Mouse (Mus musculus) right cerebral cortex, postnatal 14 days (tissue): ENCODE results near the gene 4930572O03Rik.
"Not testable (repeated sequence)": the region's sequence is repeated elsewhere in the genome, so short reads cannot be mapped to it uniquely, and the experiment has no call there.

Source experiments
- DNase-seq: peaks from one replicate; pipeline ENCODE4 v3.0.0; 2022

4930572O03Rik gene

GRCm38 (mm10) chr5:15616195-15616594 lies 40.7 kb downstream of the 4930572O03Rik start:
- not testable (repeated sequence) for DNase-seq

- DNase-seq = not testable (repeated sequence)
Measured at GRCm38 (mm10) chr5:15610695-15611094, 46.2 kb downstream of the 4930572O03Rik start.

GRCm38 (mm10) chr5:15606677-15607076 lies 50.2 kb downstream of the 4930572O03Rik start:
- DNase-seq = not testable (repeated sequence)

- DNase-seq = not testable (repeated sequence)
Measured at GRCm38 (mm10) chr5:15603585-15603984, 53.3 kb downstream of the 4930572O03Rik start.

- not testable (repeated sequence) for DNase-seq
Measured at GRCm38 (mm10) chr5:15603008-15603407, 53.9 kb downstream of the 4930572O03Rik start.

GRCm38 (mm10) chr5:15602424-15602947 lies 54.4 kb downstream of the 4930572O03Rik start:
- DNase-seq = not testable (repeated sequence)
